Mouse (Mus musculus): Measurements from ENCODE around the gene Lamb3. TPM values are rescaled to one million over a fixed set of nuclear protein-coding genes. Genes with fewer than 3 reads are reported as not detected.

Gene Lamb3
- 0.29 and 0.49 TPM in 2 replicates for polyA plus RNA-seq (2014; fragmentation: Nextera tagmentation; extraction: Ambion mirVana)

- no peaks in the 10 kb centered on the region for H3K9me3 ChIP-seq (ENCODE audit: control insufficient read depth, low read length)
- H3K4me1 ChIP-seq (ENCODE audit: control insufficient read depth, insufficient read depth, low read length): no peaks in the 10 kb centered on the region
- H3K36me3 ChIP-seq (ENCODE audit: control insufficient read depth, insufficient read depth, low read length): no peaks in the 10 kb centered on the region
- no peak within 1 kb of the TSS for H3K9ac ChIP-seq (ENCODE audit: low read depth, low read length)
- no peak within 1 kb of the TSS for H3K4me2 ChIP-seq (replicated peaks; ENCODE audit: low read depth, low read length)
- no peak for ATAC-seq (ENCODE audit: low FRiP score, low TSS enrichment)
- H3K27me3 ChIP-seq (ENCODE audit: control insufficient read depth, insufficient read depth, low read length): no peaks in the 10 kb centered on the region
- WGBS: 79% methylated on average over 3 of the region's 3 CpGs
- H3K4me3 ChIP-seq (ENCODE audit: low read length): no peak within 1 kb of the TSS
- no peak within 1 kb of the TSS for H3K27ac ChIP-seq (ENCODE audit: low read depth, low read length)
Measured at GRCm38 (mm10) chr1:193207503-193207902, at the start of gene Lamb3. Gene Lamb3, plus strand, starts transcription at chr1:193207699.

GRCm38 (mm10) chr1:193159163-193159562 lies 48.3 kb upstream of the Lamb3 start:
- no peak overlapping the region for H3K9ac ChIP-seq (ENCODE audit: low read depth, low read length)
- H3K4me2 ChIP-seq (replicated peaks; ENCODE audit: low read depth, low read length): no peak overlapping the region
- WGBS: 51% methylated on average over 3 of the region's 3 CpGs
- H3K36me3 ChIP-seq (ENCODE audit: control insufficient read depth, insufficient read depth, low read length): no peaks in the 10 kb centered on the region
- no peak for ATAC-seq (ENCODE audit: low FRiP score, low TSS enrichment)
- H3K4me1 ChIP-seq (ENCODE audit: control insufficient read depth, insufficient read depth, low read length): peaks cover 6% of the 10 kb centered on the region; the same call in 1 of the 2 replicates
- H3K4me3 ChIP-seq (ENCODE audit: low read length): no peak overlapping the region
- no peak overlapping the region for H3K27ac ChIP-seq (ENCODE audit: low read depth, low read length)
- peaks cover 8% of the 10 kb centered on the region for H3K27me3 ChIP-seq (ENCODE audit: control insufficient read depth, insufficient read depth, low read length)
- no peaks in the 10 kb centered on the region for H3K9me3 ChIP-seq (ENCODE audit: control insufficient read depth, low read length)

- Histone ChIP-seq H3K4me1 (ENCODE audit: control insufficient read depth, insufficient read depth, low read length) (peaks cover 6% of the 10 kb centered on the region; the same call in 1 of the 2 replicates), H3K9ac (ENCODE audit: low read depth, low read length) (no peak overlapping the region), H3K9me3 (ENCODE audit: control insufficient read depth, low read length) (no peaks in the 10 kb centered on the region), H3K4me2 (replicated peaks; ENCODE audit: low read depth, low read length) (no peak overlapping the region), H3K27ac (ENCODE audit: low read depth, low read length) (no peak overlapping the region), H3K4me3 (ENCODE audit: low read length) (no peak overlapping the region), H3K27me3 (ENCODE audit: control insufficient read depth, insufficient read depth, low read length) (peaks cover 3% of the 10 kb centered on the region; the same call in 1 of the 2 replicates), H3K36me3 (ENCODE audit: control insufficient read depth, insufficient read depth, low read length) (no peaks in the 10 kb centered on the region)
- WGBS: 71% methylated on average over 1 of the region's 1 CpGs
- no peak for ATAC-seq (ENCODE audit: low FRiP score, low TSS enrichment)
Measured at GRCm38 (mm10) chr1:193159613-193160012, 47.9 kb upstream of the Lamb3 start.

- Histone ChIP-seq H3K36me3 (ENCODE audit: control insufficient read depth, insufficient read depth, low read length) (no peaks in the 10 kb centered on the region), H3K9me3 (ENCODE audit: control insufficient read depth, low read length) (no peaks in the 10 kb centered on the region), H3K27me3 (ENCODE audit: control insufficient read depth, insufficient read depth, low read length) (no peaks in the 10 kb centered on the region), H3K4me3 (ENCODE audit: low read length) (peak overlapping the region; percentile 11), H3K27ac (ENCODE audit: low read depth, low read length) (no peak overlapping the region), H3K4me1 (ENCODE audit: control insufficient read depth, insufficient read depth, low read length) (peaks cover 6% of the 10 kb centered on the region; the same call in 1 of the 2 replicates), H3K4me2 (replicated peaks; ENCODE audit: low read depth, low read length) (peak overlapping the region; percentile 36), H3K9ac (ENCODE audit: low read depth, low read length) (peak overlapping the region; percentile 15; the same call in 1 of the 2 replicates)
- peak; percentile 84 for ATAC-seq (ENCODE audit: low FRiP score, low TSS enrichment)
- 16% methylated on average over 18 of the region's 18 CpGs for WGBS
Measured at GRCm38 (mm10) chr1:193160317-193161032, 47.0 kb upstream of the Lamb3 start.

GRCm38 (mm10) chr1:193167746-193168145 lies 39.8 kb upstream of the Lamb3 start, which contains the start of gene A130010J15Rik:
Gene A130010J15Rik, plus strand, starts transcription at chr1:193168046.
- Histone ChIP-seq H3K4me1 (ENCODE audit: control insufficient read depth, insufficient read depth, low read length) (peaks cover 6% of the 10 kb centered on the region; the same call in 1 of the 2 replicates), H3K36me3 (ENCODE audit: control insufficient read depth, insufficient read depth, low read length) (no peaks in the 10 kb centered on the region), H3K4me2 (replicated peaks; ENCODE audit: low read depth, low read length) (no peak within 1 kb of the TSS), H3K9me3 (ENCODE audit: control insufficient read depth, low read length) (no peaks in the 10 kb centered on the region), H3K27ac (ENCODE audit: low read depth, low read length) (no peak within 1 kb of the TSS), H3K9ac (ENCODE audit: low read depth, low read length) (no peak within 1 kb of the TSS), H3K4me3 (ENCODE audit: low read length) (no peak within 1 kb of the TSS), H3K27me3 (ENCODE audit: control insufficient read depth, insufficient read depth, low read length) (no peaks in the 10 kb centered on the region)
- 91% methylated on average over 3 of the region's 3 CpGs for WGBS
- ATAC-seq (ENCODE audit: low FRiP score, low TSS enrichment): no peak

- Histone ChIP-seq H3K4me2 (replicated peaks; ENCODE audit: low read depth, low read length) (no peak overlapping the region), H3K27ac (ENCODE audit: low read depth, low read length) (no peak overlapping the region), H3K36me3 (ENCODE audit: control insufficient read depth, insufficient read depth, low read length) (no peaks in the 10 kb centered on the region), H3K9ac (ENCODE audit: low read depth, low read length) (no peak overlapping the region), H3K9me3 (ENCODE audit: control insufficient read depth, low read length) (no peaks in the 10 kb centered on the region), H3K27me3 (ENCODE audit: control insufficient read depth, insufficient read depth, low read length) (no peaks in the 10 kb centered on the region), H3K4me3 (ENCODE audit: low read length) (no peak overlapping the region), H3K4me1 (ENCODE audit: control insufficient read depth, insufficient read depth, low read length) (peaks cover 12% of the 10 kb centered on the region; the same call in 1 of the 2 replicates)
- no peak for ATAC-seq (ENCODE audit: low FRiP score, low TSS enrichment)
- 81% methylated on average over 7 of the region's 7 CpGs for WGBS
Measured at GRCm38 (mm10) chr1:193169228-193169627, 38.3 kb upstream of the Lamb3 start.

- 87% methylated on average over 2 of the region's 2 CpGs for WGBS
- Histone ChIP-seq H3K9me3 (ENCODE audit: control insufficient read depth, low read length) (no peaks in the 10 kb centered on the region), H3K4me2 (replicated peaks; ENCODE audit: low read depth, low read length) (no peak overlapping the region), H3K4me3 (ENCODE audit: low read length) (no peak overlapping the region), H3K27ac (ENCODE audit: low read depth, low read length) (no peak overlapping the region), H3K27me3 (ENCODE audit: control insufficient read depth, insufficient read depth, low read length) (no peaks in the 10 kb centered on the region), H3K4me1 (ENCODE audit: control insufficient read depth, insufficient read depth, low read length) (peaks cover 18% of the 10 kb centered on the region; the same call in 1 of the 2 replicates), H3K9ac (ENCODE audit: low read depth, low read length) (no peak overlapping the region), H3K36me3 (ENCODE audit: control insufficient read depth, insufficient read depth, low read length) (no peaks in the 10 kb centered on the region)
- no peak for ATAC-seq (ENCODE audit: low FRiP score, low TSS enrichment)
Measured at GRCm38 (mm10) chr1:193169856-193170255, 37.6 kb upstream of the Lamb3 start.

GRCm38 (mm10) chr1:193172991-193173809 lies 34.3 kb upstream of the Lamb3 start:
- H3K9me3 ChIP-seq (ENCODE audit: control insufficient read depth, low read length): no peaks in the 10 kb centered on the region
- H3K36me3 ChIP-seq (ENCODE audit: control insufficient read depth, insufficient read depth, low read length): no peaks in the 10 kb centered on the region
- H3K27ac ChIP-seq (ENCODE audit: low read depth, low read length): peak overlapping the region; percentile 83
- H3K4me3 ChIP-seq (ENCODE audit: low read length): peak overlapping the region; percentile 77
- peak overlapping the region; percentile 82 for H3K4me2 ChIP-seq (replicated peaks; ENCODE audit: low read depth, low read length)
- H3K9ac ChIP-seq (ENCODE audit: low read depth, low read length): peak overlapping the region; percentile 86
- peaks cover 22% of the 10 kb centered on the region; the same call in 1 of the 2 replicates for H3K4me1 ChIP-seq (ENCODE audit: control insufficient read depth, insufficient read depth, low read length)
- H3K27me3 ChIP-seq (ENCODE audit: control insufficient read depth, insufficient read depth, low read length): no peaks in the 10 kb centered on the region
- ATAC-seq (ENCODE audit: low FRiP score, low TSS enrichment): peak; percentile 99
- WGBS: 1% methylated on average over 48 of the region's 48 CpGs

GRCm38 (mm10) chr1:193173810-193174129 lies 33.7 kb upstream of the Lamb3 start:
- Histone ChIP-seq H3K27ac (ENCODE audit: low read depth, low read length) (peak overlapping the region; percentile 83), H3K4me1 (ENCODE audit: control insufficient read depth, insufficient read depth, low read length) (peaks cover 22% of the 10 kb centered on the region; the same call in 1 of the 2 replicates), H3K9ac (ENCODE audit: low read depth, low read length) (peak overlapping the region; percentile 79), H3K9me3 (ENCODE audit: control insufficient read depth, low read length) (no peaks in the 10 kb centered on the region), H3K4me2 (replicated peaks; ENCODE audit: low read depth, low read length) (peak overlapping the region; percentile 69), H3K36me3 (ENCODE audit: control insufficient read depth, insufficient read depth, low read length) (no peaks in the 10 kb centered on the region), H3K27me3 (ENCODE audit: control insufficient read depth, insufficient read depth, low read length) (no peaks in the 10 kb centered on the region), H3K4me3 (ENCODE audit: low read length) (peak overlapping the region; percentile 77)
- no peak for ATAC-seq (ENCODE audit: low FRiP score, low TSS enrichment)
- WGBS: 21% methylated on average over 9 of the region's 9 CpGs

Data from kidney, embryonic 14.5 days (tissue).